Comparison of ENCODE assay signal across 21 mouse cellular contexts in the genomic region with DNA sequence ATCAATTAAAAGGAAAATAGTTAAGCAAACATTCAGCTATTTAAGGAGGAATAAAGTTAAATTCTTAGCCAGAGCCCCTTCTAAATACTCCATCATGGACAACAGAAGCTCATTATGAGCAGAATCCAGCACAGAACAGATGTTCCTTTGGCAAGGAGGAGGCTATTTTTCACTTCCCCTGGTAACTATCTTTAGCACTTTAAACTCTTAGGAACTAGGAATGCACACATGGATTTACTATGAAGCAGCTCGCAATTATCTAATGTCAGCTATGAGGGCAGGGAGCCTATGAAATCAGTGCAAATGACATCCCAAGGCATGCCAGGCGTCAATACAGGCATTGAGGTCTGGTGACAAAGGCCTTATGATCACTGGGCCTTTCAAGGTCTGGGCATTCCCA.
DNase-seq lines count a peak whose midpoint lies in the region; ATAC-seq and TF ChIP-seq lines count a peak whose summit lies in the region.
"Had no signal": no experiment of that assay in that cellular context is flagged by ENCODE, and none has a peak within 500 bp of the region (broad histone marks: within the 10 kb centered on the region; RNA-seq: fewer than 3 reads in every experiment).

No protein-coding gene starts in this region.

- H3K4me2 ChIP-seq in kidney, embryonic 14.5 days (replicated peaks; ENCODE audit: low read depth, low read length) = no peak overlapping the region
- H3K4me2 ChIP-seq in lung, embryonic 16.5 days (ENCODE audit: low read depth, low read length) = no peak overlapping the region
- H3K4me2 ChIP-seq: hindbrain, embryonic 13.5 days; limb, embryonic 15.5 days; midbrain, embryonic 12.5 days; neural tube, embryonic 15.5 days had no signal

- no peak for TF ChIP-seq CTCF in heart, adult 2 months (IDR thresholded peaks at IDR 0.05)
- no peak for TF ChIP-seq CTCF in kidney, adult 2 months (conservative IDR thresholded peaks at IDR 0.05; ENCODE audit: insufficient read depth, insufficient read length, low read depth, low read length)

- no peak for TF ChIP-seq POLR2A in heart, adult 2 months (IDR thresholded peaks at IDR 0.05; ENCODE audit: insufficient read depth, low read depth, low read length)
- TF ChIP-seq POLR2A in kidney, adult 2 months (IDR thresholded peaks at IDR 0.05; ENCODE audit: low read depth, low read length) = no peak

- H3K4me3 ChIP-seq in heart, adult 2 months = no peak overlapping the region
- no peak overlapping the region for H3K4me3 ChIP-seq in kidney, adult 2 months (ENCODE audit: insufficient read depth, low read depth, low read length)
- H3K4me3 ChIP-seq in kidney, embryonic 14.5 days (ENCODE audit: low read length) = no peak overlapping the region
- no peak overlapping the region for H3K4me3 ChIP-seq in lung, embryonic 16.5 days (ENCODE audit: low read length)
- H3K4me3 ChIP-seq: hindbrain, embryonic 13.5 days; limb, embryonic 15.5 days; midbrain, embryonic 12.5 days; neural tube, embryonic 15.5 days had no signal

- no peak for ATAC-seq in kidney, embryonic 14.5 days (ENCODE audit: low FRiP score, low TSS enrichment)
- ATAC-seq in lung, embryonic 16.5 days (ENCODE audit: low read depth) = peak; percentile 63; the same call in 1 of the 2 replicates
- ATAC-seq: forebrain, postnatal 0 days had no signal

- 0 out of 2 replicates have a peak, but pooled peaks have one; percentile 36 for TF ChIP-seq EP300 in heart, adult 2 months (IDR thresholded peaks at IDR 0.05; ENCODE audit: insufficient read depth, low read depth, low read length)

- DNase-seq in heart, adult 2 months = no peak
- DNase-seq in heart, postnatal 4 days = no peak
- peak; percentile 19 for DNase-seq in kidney, adult 2 months
- no peak for DNase-seq in lung, postnatal 4 days
- DNase-seq in cerebellum, adult 8-10 months = no peak
- DNase-seq: adrenal gland, postnatal 25 days; cerebellum, adult 11 months; cerebellum, postnatal 10 days; forebrain, postnatal 0 days; gastrocnemius, postnatal 36 days; kidney, adult 11 months; kidney, postnatal 10 days; left cerebral cortex, postnatal 4 days; lung, adult 18-20 months; right cerebral cortex, adult 18-20 months had no signal

- WGBS in heart, adult 2 months = 22% methylated on average over 2 of the region's 2 CpGs
- 81% methylated on average over 2 of the region's 2 CpGs for WGBS in kidney, adult 2 months
- WGBS in kidney, embryonic 14.5 days = 93% methylated on average over 2 of the region's 2 CpGs
- WGBS in lung, embryonic 16.5 days = 66% methylated on average over 2 of the region's 2 CpGs

- peaks cover 10% of the 10 kb centered on the region for H3K36me3 ChIP-seq in heart, adult 2 months (ENCODE audit: control insufficient read depth, insufficient read depth, low read length)
- peaks cover 3% of the 10 kb centered on the region for H3K36me3 ChIP-seq in kidney, adult 2 months (ENCODE audit: control insufficient read depth, insufficient read depth, low read length)
- no peaks in the 10 kb centered on the region for H3K36me3 ChIP-seq in kidney, embryonic 14.5 days (ENCODE audit: control insufficient read depth, insufficient read depth, low read length)
- H3K36me3 ChIP-seq in lung, embryonic 16.5 days (ENCODE audit: control insufficient read depth, insufficient read depth, low read length) = peaks cover 21% of the 10 kb centered on the region
- H3K36me3 ChIP-seq: neural tube, embryonic 15.5 days had no signal

- intact Hi-C loops in heart, adult 2 months (cut with DNase I) = no loop called here

- peaks cover 12% of the 10 kb centered on the region for H3K4me1 ChIP-seq in heart, adult 2 months (ENCODE audit: control insufficient read depth, insufficient read depth, low read length)
- H3K4me1 ChIP-seq in kidney, adult 2 months (ENCODE audit: control insufficient read depth, insufficient read depth, low read length) = peaks cover 7% of the 10 kb centered on the region; the same call in 1 of the 2 replicates
- H3K4me1 ChIP-seq in kidney, embryonic 14.5 days (ENCODE audit: control insufficient read depth, insufficient read depth, low read length) = no peaks in the 10 kb centered on the region
- peaks cover 5% of the 10 kb centered on the region; the same call in 1 of the 2 replicates for H3K4me1 ChIP-seq in lung, embryonic 16.5 days (replicated peaks; ENCODE audit: control insufficient read depth, insufficient read depth, low read length)
- H3K4me1 ChIP-seq: hindbrain, embryonic 13.5 days; midbrain, embryonic 12.5 days; neural tube, embryonic 15.5 days had no signal

- no peaks in the 10 kb centered on the region for H3K79me2 ChIP-seq in heart, adult 2 months (replicated peaks; ENCODE audit: control insufficient read depth, insufficient read depth, low read length)

- H3K27me3 ChIP-seq in heart, adult 2 months (ENCODE audit: control insufficient read depth, insufficient read depth, low read length) = no peaks in the 10 kb centered on the region
- no peaks in the 10 kb centered on the region for H3K27me3 ChIP-seq in kidney, adult 2 months (replicated peaks; ENCODE audit: control insufficient read depth, insufficient read depth, low read length)
- no peaks in the 10 kb centered on the region for H3K27me3 ChIP-seq in kidney, embryonic 14.5 days (ENCODE audit: control insufficient read depth, insufficient read depth, low read length)
- H3K27me3 ChIP-seq in lung, embryonic 16.5 days (ENCODE audit: control insufficient read depth, insufficient read depth, low read depth, low read length) = no peaks in the 10 kb centered on the region
- H3K27me3 ChIP-seq: hindbrain, embryonic 13.5 days; limb, embryonic 15.5 days; midbrain, embryonic 12.5 days; neural tube, embryonic 15.5 days had no signal

- no peaks in the 10 kb centered on the region for H3K9me3 ChIP-seq in kidney, embryonic 14.5 days (ENCODE audit: control insufficient read depth, low read length)
- no peaks in the 10 kb centered on the region for H3K9me3 ChIP-seq in lung, embryonic 16.5 days (ENCODE audit: control insufficient read depth, low read length)
- H3K9me3 ChIP-seq: hindbrain, embryonic 13.5 days; limb, embryonic 15.5 days; midbrain, embryonic 12.5 days; neural tube, embryonic 15.5 days had no signal

- H3K9ac ChIP-seq in heart, adult 2 months (ENCODE audit: low read depth, low read length) = no peak overlapping the region
- H3K9ac ChIP-seq in kidney, embryonic 14.5 days (ENCODE audit: low read depth, low read length) = no peak overlapping the region
- H3K9ac ChIP-seq in lung, embryonic 16.5 days (ENCODE audit: low read length) = no peak overlapping the region
- H3K9ac ChIP-seq: forebrain, postnatal 0 days; hindbrain, embryonic 13.5 days; limb, embryonic 15.5 days; midbrain, embryonic 12.5 days; neural tube, embryonic 15.5 days had no signal

- peak overlapping the region; percentile 34 for H3K27ac ChIP-seq in heart, adult 2 months
- H3K27ac ChIP-seq in kidney, adult 2 months (ENCODE audit: insufficient read depth, low read depth, low read length) = peak overlapping the region; percentile 18; the same call in 1 of the 2 replicates
- H3K27ac ChIP-seq in kidney, embryonic 14.5 days (ENCODE audit: low read depth, low read length) = no peak overlapping the region
- peak overlapping the region; percentile 40 for H3K27ac ChIP-seq in lung, embryonic 16.5 days (ENCODE audit: low read length)
- H3K27ac ChIP-seq: hindbrain, embryonic 13.5 days; limb, embryonic 15.5 days; midbrain, embryonic 12.5 days; neural tube, embryonic 15.5 days had no signal
